Mouse (Mus musculus): ENCODE data around the gene Anxa5.

DNA sequence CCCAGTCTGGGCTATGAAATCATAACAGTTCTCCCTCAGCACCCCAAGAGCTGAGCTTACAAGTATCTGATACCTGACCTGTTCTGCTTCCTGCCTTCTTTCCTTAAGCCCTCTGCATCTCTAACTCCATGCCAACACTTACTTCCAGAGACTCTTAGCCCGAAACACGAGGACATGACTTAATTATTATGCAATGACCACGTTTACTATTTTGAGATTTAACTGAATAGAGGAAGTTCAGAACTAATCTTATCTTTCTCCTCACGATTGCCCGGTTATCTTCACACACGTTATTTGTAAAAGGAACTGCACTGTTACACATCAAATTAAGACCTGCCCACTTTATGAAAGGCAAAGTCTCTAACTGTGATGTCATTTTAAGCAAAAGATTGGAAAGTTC, 28.8 kb downstream of the Anxa5 start:
- no peak for TF ChIP-seq ZC3H11A (IDR thresholded peaks at IDR 0.05; ENCODE audit: borderline replicate concordance, low read depth, low read length)
- no peak for TF ChIP-seq HCFC1 (IDR thresholded peaks at IDR 0.05; ENCODE audit: borderline replicate concordance, insufficient read depth, low read length)

Data from ES-E14 (cell line).